Mouse (Mus musculus) kidney, postnatal 36 days (tissue): ENCODE data around the gene Dmrtb1.

Experiments
- DNase-seq, 2 experiments: peaks; one replicate each; pipeline ENCODE4 v3.0.0; 2021 to 2022; ENCODE audit warnings: mixed read lengths in 2 of 2

Gene Dmrtb1

DNA sequence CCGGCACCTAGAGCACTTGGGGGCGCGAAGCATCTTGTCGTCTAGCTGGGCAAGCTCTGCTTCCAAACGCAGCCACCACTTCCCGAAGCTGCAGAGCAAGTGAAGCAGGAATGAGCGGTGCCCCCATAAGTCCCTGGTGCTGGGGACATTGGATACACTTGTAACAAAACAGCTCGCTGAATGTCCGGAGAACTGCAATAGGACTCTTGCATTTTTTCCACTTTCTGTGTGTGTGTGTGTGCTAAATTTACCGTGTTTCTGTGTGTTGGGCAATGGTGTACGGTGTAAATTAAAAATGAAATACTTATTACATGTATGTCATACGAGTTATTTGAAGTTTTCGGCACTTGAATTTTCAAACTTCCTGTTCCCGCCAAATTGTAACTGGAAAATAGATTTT lies at the start of gene Dmrtb1:
Gene Dmrtb1, minus strand, starts transcription at position 101 of the 400 bp plus-strand sequence.
- no peak for DNase-seq

DNA sequence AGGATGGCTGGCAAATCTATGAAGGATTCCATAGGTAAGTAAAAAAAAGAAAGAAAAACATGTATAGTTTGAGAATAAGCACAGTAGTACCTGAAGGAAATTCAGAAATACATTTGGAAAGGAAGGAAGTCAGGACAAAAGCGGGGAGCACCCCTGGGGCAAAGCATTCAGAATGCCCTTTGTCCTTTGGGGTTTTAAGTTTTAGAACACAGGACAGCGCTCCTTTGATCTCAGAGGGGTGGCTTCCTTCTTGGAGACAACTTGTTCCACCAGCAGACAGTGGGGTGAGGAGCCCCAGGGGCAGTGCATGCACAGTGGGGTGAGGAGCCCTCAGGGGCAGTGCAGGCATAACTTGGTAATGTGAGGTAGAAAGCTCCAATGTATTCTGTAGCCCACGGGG lies 49.6 kb upstream of the Dmrtb1 start:
- no peak for DNase-seq

DNA sequence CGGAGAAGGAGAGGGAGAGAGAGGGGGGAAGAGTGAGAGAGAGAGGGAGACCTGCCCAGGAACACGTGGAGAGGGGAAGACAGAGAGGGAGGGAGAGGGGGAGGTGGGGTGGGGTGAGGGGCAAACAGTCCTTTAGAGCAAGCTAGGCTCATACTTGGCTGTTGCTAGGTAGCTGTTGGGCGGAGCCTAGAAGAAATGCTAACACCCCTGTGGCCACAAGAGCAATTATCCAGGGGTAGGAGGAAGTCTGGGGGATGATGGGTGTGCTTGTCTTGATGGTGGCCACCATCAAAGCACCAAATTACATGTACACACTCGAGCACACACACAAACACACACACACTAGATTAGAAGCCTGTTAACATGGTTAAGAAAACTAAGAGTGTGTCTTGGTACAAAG lies 48.6 kb upstream of the Dmrtb1 start:
- DNase-seq: no peak

DNA sequence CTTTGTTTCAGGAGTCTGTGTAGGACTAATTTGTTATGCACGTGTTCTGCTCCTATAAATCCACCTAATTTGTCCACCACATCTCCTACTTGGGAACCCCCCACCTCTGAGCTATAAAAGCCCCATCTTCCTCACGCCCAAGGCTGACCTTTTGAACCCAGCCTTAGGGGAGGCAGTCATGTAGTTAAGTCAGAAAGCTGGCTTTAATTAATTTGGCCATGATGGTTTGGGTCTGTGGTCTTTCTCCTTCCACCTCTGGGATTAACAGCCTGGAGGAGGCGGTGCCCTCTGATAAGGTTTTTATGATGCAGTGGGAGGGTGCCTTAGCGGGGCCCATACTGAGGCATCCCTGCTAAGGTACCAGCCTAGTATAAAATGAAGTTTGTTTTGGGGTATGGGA lies 48.2 kb upstream of the Dmrtb1 start:
- no peak for DNase-seq

DNA sequence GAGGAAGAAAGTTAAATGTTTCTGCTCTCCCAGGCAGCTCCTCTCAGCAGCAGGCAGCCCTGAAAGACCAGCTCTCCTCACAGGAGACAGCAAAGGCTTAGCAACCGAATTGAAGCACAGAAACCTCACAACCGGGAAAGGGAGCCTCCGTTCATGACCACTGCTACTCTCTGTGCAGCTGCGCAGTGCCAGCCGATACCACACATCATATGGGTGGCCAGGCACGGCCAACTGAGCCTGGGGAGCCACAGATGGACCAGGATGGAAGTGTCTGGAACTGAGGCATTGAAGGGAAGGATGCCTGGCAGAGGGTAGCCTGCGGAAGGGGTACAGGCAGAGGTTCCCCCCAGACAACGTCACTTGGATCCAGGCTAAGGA lies 47.0 kb upstream of the Dmrtb1 start:
- DNase-seq: no peak

DNA sequence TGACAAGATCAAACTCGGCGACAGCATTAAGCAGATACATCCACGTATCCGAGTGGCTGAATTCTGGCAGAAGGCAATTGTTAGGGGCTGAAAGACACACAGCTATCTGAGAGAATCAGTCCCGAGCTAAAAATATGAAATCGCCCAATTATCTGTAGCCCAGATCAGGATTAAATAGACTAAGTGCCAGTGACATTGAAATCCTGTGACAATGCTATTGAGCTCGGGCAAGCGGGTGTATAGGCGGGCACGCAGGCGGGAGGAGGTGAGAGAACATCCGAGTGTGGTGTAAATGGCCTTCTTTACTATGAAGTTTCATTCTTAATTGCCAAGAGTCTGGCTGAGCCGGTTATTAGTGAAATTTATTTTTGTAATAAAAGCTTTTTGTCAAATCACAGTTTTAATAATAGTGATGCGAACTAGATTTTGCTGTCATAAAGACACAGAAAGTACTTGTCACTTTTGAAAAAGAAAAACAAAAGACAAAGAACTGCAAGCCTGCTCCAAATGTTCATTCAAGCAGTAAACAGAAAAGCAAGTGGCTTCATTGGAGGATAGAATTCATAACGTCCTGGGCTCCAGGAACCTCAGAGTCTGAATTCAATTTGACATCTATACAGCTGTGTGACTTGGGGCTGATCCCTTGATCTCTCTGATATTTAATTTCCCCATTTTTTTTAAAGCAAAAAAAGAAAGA lies 46.5 kb upstream of the Dmrtb1 start:
- no peak for DNase-seq

DNA sequence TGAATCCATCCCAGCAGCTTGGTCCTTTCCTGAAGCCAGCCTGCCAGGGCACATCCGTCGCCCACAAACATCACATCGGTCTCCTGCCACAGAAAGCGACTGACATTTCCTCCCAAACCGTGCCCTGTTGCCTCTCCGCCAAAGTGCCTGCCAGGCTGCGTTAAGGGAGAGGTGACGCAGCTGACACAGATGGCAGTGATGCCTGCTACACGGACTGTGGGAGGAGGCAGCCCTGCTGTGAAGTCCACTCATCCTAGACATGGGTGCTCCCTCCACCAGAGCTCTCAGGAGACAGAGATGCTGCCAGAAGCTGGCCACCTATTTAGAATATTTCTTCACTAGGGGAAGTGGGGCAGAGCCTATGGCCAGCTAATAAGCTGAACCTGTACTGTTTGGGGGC lies 41.4 kb upstream of the Dmrtb1 start:
- no peak for DNase-seq

DNA sequence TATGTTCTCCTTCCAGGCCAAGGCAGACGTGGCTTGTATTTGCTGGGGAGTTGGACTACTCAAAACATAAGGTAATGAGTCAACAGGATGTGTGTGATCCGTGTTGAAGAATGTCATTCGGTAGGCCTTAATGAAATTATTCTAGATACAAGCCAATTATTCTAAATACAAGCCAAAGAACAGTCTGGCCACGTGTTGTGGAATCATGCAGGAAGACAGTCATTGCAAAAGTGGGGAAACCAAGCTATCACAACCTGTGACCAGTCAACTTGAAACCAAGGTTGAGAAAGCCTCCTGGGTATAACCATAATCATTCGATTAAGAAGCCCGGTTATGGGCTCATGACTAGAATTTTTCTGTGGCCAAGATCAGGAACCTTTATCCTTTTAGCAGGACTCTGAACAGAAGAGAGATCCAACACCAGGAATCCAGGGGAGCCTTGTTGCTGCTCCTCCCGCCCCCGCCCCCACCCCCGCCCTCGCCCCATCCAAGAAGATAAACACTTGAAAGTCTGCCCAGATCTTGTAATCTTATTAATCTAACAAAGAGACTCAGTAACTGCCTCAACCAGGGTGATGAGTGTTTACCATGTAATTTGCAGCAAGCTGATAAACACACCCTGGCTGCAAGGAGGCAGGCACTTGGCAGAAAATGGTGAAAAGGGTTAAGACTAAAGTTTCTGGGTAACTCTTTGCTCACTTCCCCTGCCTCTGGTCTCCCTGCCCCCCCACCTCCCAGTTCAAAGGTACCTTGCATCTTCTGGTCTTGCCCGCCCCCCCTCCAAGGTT lies 36.2 kb upstream of the Dmrtb1 start:
- no peak for DNase-seq

DNA sequence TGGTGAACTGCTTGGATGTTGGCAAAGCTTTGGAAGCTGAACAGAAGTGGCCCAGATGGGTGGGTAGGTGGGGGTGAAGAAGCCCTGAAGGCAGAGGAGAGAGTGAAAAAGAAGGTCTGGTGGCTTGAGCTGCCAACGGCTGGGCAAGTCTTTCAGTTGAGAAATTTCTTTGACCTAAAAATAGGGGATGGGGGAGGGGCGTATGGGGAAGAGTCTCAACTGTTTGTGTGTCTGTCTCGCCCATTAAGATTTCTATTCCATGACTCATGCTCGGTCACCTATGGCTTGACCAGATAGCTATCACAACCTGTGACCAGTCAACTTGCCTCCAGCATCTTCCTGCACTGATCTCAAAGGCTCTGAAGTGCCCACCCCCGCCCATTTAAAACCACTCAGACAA lies 35.1 kb upstream of the Dmrtb1 start:
- DNase-seq: no peak

DNA sequence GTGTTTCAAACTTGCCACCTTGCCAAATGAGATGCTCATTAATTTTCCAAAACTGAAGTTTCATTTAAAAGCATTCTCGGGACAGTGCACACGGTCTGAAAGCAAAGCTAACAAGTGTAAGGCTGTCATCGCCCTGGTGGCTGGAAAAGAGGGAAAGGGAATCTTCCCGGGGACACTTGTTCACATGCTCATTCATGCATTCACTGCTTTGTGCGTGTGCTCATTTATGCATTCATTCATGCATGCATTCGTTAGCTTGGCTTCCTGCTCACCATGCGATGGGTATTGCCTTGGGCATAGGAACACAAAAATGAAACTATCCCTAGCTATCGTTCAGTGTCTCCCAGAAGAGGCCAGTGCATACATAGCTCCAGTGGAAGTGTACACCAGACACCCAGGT lies 34.7 kb upstream of the Dmrtb1 start:
- no peak for DNase-seq

DNA sequence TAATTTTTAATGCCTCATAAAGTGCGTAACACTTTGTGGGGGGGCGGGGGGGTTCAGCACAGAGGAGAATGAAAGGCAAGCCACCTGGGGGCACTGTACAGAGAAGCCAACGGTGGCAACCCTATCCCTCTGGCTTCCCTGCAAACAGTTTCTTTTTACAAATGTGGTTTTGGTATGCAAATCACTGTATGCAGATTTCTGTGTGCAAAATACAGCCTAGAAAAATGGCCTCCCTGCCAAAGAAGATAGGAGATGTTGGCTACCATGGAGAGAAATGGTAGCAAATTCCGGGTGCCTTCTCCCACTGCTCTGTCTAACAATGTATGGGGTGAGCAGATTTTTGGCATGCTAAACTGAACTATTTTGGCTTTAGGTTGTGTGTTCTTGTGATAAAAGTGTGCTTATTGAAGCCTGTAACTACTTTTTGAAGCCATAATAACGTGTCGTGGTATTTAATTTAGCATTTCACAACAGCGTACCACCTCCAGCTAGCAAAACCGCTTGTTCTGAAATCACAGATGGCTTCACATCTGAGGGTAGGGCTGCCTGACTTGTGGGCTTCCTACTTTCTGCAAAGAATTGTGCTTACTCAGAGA lies 33.8 kb upstream of the Dmrtb1 start:
- DNase-seq: no peak

DNA sequence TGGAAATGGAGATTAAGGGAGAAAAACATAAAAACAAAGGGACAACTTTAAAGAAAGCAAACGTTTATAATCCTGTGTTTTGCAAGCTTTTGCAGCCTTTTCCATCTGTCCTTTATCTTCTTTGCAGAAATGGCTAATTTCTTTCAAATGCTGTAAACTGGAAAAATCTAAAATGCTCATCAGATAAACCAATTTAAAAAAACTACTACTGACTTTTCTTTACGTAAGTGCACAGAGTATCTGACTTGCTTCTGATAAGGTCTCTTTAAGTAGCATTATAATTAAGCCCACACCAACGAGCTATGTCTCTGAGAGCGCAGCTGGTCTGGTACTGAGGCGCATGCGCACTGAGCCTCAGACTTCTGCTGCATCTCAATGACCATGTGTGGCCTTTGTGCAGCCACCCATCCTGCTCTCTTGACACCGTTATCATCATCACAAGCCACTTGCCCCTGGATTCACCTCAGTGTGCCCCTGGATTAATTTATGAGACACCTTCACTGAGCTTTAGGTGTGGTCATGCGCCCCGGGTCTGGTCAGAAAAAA lies 32.8 kb upstream of the Dmrtb1 start:
- DNase-seq: no peak

DNA sequence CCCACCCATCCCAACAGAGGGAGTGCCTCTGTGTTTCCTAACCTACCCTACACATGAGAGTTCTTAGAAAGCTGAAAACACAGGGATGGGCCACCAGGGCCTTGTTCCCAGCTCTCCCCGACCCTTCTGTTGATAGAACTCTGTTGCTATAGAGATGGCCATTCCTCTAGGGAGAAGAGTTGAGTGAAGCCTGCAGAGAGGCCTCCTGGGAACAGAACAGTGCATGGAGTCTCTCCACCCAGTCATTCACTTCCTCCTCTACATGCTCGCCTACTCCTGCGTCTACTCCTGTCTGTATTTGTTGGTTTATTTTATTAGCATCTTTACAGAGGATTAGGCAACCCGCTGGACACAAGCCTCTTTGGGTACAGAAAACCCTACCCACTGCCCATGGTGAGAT lies 22.9 kb upstream of the Dmrtb1 start:
- DNase-seq: no peak

DNA sequence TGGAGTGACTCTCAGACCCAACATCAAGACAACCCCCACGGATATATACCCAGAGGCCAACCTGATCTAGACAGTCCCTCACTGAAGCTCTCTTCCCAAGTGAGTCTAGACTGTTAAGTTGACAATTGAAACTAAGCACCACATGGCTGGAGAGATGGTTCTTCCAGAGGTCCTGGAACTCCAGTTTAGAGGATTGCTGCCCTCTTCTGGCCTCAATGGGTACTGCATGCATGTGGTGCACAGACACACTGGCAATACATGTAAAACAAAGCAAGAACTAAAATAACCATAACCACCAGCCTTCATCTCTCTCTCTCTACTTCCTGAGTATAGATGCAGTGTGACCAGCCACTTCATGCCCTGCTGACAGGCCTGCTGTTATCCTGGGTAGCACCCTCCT lies 20.2 kb upstream of the Dmrtb1 start:
- DNase-seq: peak in 1 of 2 experiments; percentile 43

DNA sequence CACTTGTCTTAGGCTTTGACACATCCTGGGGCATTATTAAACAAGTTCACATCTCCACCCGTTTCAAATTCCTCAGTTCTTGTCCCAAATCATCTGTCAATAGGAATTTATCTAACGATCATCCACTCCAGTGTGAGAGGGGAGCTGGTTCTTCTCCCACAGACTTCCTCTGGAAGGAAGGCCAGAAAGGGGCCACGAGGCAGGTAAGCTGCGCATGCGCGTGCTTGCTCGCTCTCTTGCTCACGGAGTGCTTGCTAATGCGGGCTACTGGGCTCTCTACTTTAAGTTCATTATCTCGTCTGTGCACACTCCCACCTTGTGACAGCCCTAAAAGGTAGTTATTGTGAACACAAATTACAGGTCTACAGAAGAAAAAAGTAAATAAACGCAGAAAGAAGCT lies 17.6 kb upstream of the Dmrtb1 start:
- no peak for DNase-seq

DNA sequence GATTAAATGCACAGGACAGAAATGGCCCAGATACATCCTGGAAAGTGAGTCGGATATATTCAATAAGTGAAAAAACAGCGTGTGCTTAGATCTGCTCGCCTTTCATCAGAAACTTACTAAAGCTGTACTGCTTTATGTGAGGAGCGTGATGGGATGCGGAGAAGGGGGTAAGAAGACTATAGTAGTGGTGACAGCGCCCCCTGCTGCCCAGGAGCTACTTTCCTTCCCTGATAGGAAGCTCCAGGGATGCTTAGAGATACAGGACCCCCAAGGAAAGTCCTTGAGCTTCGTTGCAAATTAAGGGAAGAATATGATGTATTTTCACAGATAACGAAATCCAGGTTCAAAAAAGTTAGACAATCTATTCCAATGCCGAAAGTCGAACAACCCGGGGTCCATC lies 17.1 kb upstream of the Dmrtb1 start:
- peak; percentile 26 to 75 for DNase-seq

DNA sequence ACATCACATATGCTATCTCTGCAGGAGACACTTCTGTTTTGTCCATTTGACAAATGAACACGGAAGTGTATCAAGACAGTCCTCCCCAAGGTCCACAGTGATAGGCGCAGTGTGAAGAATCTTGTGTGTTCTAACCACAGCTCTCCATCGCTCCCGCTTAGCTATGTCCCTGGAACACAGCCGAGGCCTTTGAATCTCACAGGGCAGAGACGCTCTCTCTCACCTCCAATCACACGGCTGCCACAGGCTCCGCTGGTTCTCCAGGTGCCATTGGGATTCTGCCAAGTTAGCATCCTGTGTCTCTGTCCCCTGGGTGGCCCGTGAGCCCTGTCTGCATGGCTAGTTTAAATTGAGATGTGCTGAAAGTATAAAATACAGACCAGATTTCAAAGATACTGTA lies 15.2 kb upstream of the Dmrtb1 start:
- DNase-seq: no peak

DNA sequence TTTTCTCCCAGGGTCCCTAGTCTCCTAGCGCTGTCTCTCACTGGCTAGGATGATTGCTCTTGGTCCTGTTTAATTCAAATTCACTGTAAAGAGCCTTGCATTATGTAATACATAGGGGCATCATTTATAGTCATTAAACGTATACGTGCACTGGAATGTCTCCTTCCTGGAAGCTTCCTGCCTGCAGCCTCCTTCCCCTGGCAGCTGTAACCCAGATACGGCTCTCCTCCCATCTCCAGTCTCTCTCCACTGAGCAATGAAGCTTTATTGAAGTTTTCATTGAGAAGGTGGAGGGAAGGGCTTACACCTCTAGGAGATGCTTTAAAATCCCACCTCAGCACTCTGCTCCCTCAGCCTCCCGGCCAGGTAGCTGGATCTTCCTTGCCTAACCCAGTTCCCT lies 9.8 kb upstream of the Dmrtb1 start:
- no peak for DNase-seq

DNA sequence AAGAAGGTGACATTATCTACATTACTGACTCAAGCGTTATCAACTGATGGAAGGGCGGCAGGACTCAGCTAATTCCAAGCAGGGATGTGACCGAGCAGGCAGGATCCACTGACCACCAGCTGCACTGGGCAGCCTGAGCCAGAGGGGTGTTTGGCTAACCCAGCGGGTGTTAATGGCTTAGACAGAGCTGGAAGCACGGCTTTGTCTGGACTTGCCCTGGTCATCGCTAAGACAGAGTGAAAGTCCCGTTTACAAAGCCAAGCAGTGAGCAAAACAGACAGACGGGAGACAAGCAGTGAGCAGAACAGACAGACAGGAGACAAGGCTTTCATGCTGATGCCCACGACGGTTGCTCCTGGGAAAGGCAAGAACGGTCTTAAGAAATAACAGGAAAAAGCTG lies 4.2 kb upstream of the Dmrtb1 start:
- DNase-seq: no peak

DNA sequence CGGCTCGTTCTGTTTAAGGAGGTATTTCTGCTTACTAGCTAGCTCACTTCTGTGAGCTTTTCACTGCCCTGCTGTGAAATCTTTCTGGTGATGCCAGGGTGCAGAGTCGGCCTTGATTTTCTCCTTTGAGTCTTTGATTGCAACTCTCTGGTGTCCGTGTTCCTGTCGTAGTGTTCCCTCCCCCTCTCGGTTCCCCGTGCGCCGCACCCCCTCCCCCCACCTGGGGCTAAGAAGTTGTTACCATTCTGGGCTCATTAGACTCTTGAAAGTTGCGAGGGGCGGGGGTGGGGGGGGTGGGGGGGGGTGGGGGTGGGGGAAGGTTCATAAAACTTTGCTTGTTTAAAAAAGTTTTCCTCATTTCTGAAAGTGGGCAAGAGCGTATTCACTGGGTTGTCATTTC lies 3.1 kb upstream of the Dmrtb1 start:
- no peak for DNase-seq

DNA sequence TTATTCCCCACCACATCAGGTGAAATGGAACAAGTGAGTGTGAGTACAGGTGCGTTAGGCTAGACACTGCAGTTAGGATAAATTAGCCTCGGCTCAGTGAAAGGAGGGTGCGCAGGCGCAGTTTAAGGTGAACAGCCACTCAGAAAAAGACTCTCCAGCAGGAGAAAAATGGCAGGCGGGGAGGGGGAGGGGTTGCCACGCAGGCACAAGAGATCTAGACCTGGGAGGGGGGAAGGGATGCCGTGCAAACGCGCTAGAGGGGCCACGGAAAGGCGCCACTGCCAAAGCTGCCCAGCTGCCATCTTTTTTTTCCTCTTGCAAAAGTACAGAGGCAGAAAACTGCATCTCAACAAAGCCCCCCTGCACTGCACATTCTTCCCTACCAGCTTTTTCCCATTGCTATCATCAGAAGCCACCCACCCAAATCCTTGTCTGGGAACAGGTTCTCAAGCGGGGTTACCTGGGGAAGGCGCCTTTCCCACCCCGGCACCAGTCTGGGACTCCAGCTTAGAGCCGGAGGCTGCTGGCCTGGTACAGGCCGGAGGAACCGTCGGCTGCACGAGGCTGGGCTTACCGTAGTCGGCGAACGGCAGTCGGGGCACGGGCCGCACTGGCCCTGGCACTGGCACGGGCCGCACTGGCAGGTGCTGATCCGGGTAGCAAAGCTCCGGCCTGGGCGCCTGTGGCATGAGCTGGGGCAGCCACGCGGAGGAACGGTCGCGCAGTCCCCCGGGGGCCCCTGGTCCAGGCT lies 849 bp downstream of the Dmrtb1 start:
- DNase-seq: no peak

DNA sequence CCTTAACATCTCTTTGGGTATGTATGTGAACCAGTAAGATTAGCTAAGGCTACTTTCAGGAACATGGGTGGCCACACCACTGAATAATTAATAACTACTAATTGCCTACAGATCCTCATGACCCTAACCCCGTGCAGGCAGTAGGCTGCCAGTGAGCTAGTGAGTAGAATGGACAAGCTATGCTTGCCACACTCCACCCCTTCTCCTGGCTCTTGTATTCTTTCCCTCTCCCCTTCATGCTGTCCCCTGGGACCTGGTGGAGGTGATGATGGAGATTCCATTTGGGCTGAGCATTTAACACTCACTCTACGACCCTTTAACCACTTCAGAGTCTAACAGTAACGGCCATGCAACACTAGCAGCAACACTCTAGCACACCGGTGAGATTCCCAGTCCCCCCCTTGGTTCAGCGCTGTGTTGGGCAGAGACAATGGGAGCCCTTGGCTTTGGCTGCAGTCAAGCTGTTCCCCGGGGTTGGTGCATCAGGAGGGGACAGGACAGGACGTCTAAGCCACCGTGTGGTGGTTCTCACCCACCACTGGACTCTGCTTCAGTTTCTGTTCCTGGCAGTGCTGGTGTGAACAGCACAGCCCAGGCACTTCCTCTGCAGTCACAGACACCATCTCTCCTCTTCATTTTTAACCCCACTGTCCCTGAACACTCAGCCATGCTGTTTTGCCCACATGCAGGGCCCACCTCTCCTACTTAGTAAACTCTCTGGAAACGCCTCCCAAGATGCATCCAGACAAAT lies 2.8 kb downstream of the Dmrtb1 start:
- DNase-seq: no peak
